Mouse (Mus musculus) erythroblast, embryonic 14.5 days (primary cell): ENCODE results near the gene Slx4ip.

Source experiments
- GATA1 ChIP-seq: IDR thresholded peaks from 2 replicates; pipeline ENCODE4 v1.6.1; 2012; ENCODE audit warnings: low read length, inconsistent platforms, mixed read lengths
- TAL1 ChIP-seq: IDR thresholded peaks from 3 replicates; pipeline ENCODE4 v1.6.1; 2012; ENCODE audit warnings: low read length, inconsistent platforms, mixed read lengths

- TF ChIP-seq GATA1, result no peak
- no peak for TF ChIP-seq TAL1
Observed at GRCm38 (mm10) chr2:136993116-136993515, 102.1 kb downstream of the Slx4ip start.
